Mouse (Mus musculus) kidney, postnatal 36 days (tissue): Measurements from ENCODE around the gene Gm10142.
"Not testable (repeated sequence)": the region's sequence is repeated elsewhere in the genome, so short reads cannot be mapped to it uniquely, and the experiment has no call there.

Experiments used
- DNase-seq, 2 experiments: peaks; one replicate each; pipeline ENCODE4 v3.0.0; 2021 to 2022; ENCODE audit warnings: mixed read lengths in 2 of 2

Gm10142 gene

DNA sequence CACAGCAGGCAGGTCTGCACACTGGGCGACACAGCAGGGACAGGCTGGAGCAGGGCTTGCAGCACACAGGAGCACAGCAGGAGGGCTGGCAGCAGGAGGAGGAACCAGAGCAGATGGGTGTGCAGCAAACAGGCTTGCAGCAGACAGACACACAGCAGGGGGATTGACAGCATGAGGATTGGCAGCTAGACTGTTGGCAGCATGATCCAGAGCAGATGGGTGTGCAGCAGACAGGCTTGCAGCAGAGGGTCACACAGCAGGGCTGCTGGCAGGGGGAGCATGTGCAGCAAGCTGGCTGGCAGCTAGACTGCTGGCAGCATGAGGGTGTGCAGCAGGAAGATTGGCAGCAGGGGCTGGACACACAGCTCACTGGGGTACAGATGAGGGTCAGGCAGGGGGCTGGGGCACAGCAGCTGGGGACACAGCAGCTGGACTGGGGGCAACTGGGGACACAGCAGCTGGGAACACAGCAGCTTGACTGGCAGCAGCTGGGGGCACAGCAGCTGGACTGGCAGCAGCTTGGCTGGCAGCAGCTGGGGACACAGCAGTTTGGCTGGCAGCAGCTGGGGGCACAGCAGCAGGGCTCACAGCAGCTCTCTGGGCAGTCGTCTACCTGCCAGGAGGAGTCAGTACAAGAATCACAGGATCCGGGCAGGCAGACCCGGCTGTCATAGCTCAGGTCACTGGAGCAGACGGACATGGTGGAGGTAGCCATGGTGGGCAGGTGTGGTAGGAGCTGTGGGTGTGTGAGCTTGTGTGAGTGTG is 26.5 kb downstream of the Gm10142 start, which contains the start of gene Gm18596:
Gm18596 (minus strand) TSS at position 715 of the 765 bp plus-strand sequence.
- DNase-seq, result not testable (repeated sequence)

DNA sequence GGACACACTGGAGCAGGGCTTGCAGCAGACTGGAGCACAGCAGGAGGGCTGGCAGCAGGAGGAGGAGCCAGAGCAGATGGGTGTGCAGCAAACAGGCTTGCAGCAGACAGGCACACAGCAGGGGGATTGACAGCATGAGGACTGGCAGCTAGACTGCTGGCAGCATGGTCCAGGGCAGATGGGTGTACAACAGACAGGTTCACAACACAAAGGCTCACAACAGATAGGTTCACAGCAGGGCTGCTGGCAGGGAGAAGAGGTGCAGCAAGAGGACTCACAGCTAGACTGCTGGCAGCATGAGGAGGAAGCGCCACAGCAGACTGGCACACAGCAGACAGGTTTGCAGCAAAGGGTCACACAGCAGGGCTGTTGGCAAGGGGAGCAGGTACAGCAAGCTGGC is 35.1 kb downstream of the Gm10142 start:
- DNase-seq, result not testable (repeated sequence)

GRCm38 (mm10) chr10:77751254-77751653 is 35.6 kb downstream of the Gm10142 start, which contains the start of gene Gm9736:
Gm9736 (minus strand) TSS chr10:77751354.
- DNase-seq, result not testable (repeated sequence)

GRCm38 (mm10) chr10:77752312-77752711 is 36.7 kb downstream of the Gm10142 start:
- DNase-seq, result not testable (repeated sequence)

GRCm38 (mm10) chr10:77753448-77753847 is 37.8 kb downstream of the Gm10142 start:
- no peak for DNase-seq

GRCm38 (mm10) chr10:77759582-77759981 is 44.0 kb downstream of the Gm10142 start, which contains the start of gene Gm3233:
Gm3233 (minus strand) TSS chr10:77759682.
- DNase-seq, result not testable (repeated sequence)
